Mouse (Mus musculus): Measurements from ENCODE around the gene Olfr49.

Olfr49 gene

DNA sequence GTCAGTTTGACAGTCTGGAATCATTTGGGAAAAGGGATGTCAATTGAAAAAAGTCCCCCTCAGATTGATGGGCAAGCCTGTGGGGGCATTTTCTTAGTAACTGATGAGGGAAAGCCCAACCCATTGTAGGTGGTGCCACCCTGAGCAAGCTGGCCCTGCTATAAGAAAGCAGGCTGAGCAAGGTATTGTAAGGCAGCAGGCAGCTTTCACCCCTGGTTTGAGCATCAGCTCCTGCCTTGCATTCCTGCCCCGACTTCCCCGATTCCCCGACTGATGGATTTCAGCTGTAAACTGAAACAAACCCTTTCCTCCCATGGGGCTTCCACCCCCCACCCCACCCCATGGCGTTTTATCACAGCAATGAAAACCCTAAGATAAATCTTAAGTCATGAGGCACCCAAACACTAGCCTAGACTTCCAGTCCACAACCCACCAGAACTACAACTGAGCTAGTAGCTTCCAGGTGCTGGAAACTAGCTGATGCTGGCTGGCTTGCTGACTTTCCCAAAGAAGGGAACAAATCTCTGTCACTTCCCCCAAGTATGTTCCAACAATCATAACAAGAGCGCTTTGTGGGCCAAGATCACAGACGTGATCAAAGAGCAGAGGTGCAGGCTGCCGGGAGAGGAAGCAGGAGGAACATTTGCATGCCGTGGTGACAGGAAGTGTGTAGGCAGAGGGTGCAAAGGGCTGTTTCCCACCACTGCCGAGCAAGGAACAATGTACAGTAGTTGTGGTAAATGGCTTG, 51.8 kb downstream of the Olfr49 start:
- in situ Hi-C loops (cut with MboI, MseI) = loop anchor here (5.0 kb wide), 1 partner anchor 194 kb away; the partner anchor contains the start of gene Mrpl52

DNA sequence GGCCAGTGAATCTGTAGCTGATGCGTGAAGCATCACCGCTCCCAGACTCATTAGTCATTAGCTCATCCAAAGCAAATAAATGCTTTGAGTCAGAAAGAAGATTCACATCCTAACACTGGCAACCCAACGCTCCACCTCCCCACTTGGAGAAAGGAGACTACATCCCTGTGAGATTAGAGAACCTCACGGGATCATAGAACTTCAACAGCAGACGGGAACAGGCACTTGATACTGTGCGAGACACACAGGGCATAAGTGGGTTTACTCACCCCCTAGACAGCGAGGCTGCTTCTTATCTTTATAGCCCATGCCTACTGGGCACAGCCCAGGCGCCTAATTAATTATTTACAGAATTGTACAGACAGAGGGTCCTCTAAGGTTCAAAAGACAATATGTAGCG, 52.6 kb downstream of the Olfr49 start:
- in situ Hi-C loops (cut with MboI, MseI) = loop anchor here (5.0 kb wide), 1 partner anchor 195 kb away; the partner anchor contains the start of gene Mrpl52

DNA sequence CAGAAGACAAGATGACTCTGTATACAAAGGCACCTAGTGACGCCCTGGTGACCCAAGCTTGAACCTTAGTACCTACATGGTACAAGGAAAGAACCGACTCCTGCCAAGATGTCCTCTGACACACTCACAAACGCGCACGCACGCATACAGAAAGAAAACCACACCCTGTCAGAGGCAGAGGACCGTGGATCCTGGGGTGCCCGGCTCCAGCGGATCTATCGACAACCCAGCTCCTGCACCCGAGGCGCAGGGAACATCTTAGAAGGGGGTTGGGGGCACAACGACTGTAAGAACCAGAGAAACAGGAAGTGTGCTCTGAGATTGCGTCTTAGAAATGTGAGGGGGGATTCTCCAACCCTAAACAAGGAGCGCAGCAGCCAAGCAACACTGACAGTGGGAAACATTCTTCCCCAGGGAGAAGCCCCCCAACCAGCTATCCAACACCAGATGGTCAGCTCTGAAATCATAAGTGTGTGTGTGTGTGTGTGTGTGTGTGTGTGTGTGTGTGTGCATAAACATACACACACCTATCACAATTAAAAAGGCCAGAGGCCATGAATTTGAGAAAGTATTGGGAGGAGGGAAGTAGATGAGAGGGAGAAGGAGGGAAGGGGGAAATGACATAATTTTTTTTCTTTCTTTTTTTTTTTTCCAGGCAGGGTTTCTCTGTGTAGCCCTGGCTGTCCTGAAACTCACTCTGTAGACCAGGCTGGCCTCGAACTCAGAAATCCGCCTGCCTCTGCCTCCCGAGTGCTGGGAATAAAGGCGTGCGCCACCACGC, 53.4 kb downstream of the Olfr49 start:
- in situ Hi-C loops (cut with MboI, MseI) = loop anchor here (5.0 kb wide), 1 partner anchor 196 kb away; the partner anchor contains the start of gene Mrpl52

DNA sequence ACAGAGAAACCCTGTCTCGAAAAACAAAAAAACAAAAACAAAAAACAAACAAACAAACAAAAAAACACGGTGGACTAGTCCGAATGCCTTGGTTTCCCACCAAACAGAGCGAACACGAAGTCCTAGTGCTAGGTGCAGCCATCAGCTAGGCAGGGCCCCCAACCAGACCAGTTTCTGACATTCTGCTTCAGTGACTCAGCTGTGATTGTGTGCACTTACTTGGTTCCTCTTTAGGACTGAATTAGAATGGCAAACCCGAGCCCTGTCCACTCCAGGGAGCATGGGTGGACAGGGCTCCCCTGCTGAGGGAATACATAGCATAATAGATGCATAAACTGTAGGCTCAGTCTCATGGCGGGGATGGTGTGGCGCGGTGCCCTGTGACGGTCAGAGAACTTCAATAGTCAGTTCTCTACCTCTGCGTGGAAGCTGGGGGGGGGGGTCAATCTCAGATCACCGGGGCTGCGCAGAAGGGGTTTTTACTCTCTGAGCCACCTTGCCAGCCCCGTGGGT, 54.0 kb downstream of the Olfr49 start:
- in situ Hi-C loops (cut with MboI, MseI) = loop anchor here (5.0 kb wide), 1 partner anchor 197 kb away; the partner anchor contains the start of gene Mrpl52

DNA sequence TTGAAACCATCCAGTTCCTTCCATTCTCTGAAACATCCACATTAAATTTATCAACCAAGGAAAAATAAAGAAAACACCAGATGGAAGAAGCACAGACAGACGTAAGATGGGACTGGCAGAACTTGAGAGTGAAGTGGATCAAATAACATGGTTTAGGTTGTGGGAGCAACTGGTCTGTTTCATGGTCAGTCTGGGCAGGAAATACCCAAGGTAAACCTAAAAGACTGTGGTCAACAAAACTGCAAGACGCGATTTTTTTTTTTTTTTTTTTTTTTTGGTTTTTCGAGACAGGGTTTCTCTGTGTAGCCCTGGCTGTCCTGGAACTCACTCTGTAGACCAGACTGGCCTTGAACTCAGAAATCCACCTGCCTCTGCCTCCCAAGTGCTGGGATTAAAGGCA, 54.9 kb downstream of the Olfr49 start:
- in situ Hi-C loops (cut with MboI, MseI) = loop anchor here (5.0 kb wide), 1 partner anchor 197 kb away; the partner anchor contains the start of gene Mrpl52

DNA sequence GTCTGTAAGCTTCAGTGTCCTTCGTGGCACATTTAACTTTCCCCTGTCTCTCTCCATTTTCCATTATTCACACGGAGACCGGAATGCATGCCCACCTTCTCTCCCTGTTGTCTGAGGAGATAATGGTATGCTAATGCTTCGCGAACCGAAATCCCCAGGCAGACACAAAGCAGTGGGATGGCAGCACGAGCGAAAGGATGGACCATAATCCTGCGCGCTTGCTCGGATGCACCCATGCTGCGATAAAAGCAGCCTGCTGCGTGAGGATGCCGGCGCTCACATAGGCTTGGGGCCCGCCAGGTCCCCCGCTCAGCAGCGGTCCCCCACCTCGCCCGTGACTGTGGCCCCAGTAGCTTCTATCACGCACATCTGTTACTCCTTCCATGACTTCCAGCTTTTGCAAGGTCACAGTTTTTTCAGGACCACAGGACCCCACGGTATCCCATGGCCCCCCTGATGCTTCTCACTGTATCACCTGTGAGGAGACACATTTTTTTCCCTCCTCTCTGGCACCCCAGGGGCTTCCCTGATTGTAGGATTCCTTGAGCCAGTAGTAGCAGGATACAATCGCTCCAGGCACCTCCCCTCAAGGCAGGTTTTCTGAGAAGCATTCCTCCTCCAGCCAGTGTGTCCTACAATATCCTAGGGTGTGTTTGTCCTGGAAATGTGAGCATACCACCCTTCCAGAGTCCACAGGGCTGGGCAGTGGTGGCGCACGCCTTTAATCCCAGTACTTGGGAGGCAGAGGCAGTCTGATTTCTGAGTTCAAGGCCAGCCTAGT, 55.6 kb downstream of the Olfr49 start:
- in situ Hi-C loops (cut with MboI, MseI) = no loop called here

DNA sequence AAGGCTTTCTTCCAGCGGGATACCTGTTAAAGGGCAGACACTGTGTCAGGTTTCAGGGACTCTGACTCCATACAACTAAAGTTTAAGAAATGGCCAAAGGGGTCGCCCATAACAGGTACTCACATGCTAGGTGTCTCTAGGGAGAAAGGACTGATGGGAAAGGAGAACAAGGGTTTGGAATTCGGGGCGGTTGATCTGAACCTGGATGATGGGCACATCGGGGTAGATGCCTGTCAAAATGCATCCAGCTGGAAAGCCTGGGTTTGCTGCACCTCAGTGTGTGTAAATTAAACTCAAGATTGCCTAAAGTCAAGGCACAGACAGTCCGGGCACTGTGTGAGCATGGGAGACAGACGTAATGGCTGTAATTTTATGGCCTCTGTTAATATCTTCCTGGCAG, 56.2 kb downstream of the Olfr49 start:
- in situ Hi-C loops (cut with MboI, MseI) = no loop called here
